Mouse (Mus musculus): ENCODE data around the gene Cacnb4.

Cacnb4 gene

GRCm38 (mm10) chr2:52568131-52568530 lies 108.5 kb downstream of the Cacnb4 start:
- no peak for DNase-seq (ENCODE audit: low read depth, low spot score)

- no peak for DNase-seq (ENCODE audit: low read depth, low spot score)
Measured at GRCm38 (mm10) chr2:52567421-52567820, 109.2 kb downstream of the Cacnb4 start.

GRCm38 (mm10) chr2:52563277-52563676 lies 113.4 kb downstream of the Cacnb4 start:
- DNase-seq (ENCODE audit: low read depth, low spot score), result no peak

- DNase-seq (ENCODE audit: low read depth, low spot score), result no peak
Measured at GRCm38 (mm10) chr2:52562356-52562755, 114.3 kb downstream of the Cacnb4 start.

- no peak for DNase-seq (ENCODE audit: low read depth, low spot score)
Measured at GRCm38 (mm10) chr2:52561137-52561536, 115.5 kb downstream of the Cacnb4 start.

GRCm38 (mm10) chr2:52560266-52560665 lies 116.4 kb downstream of the Cacnb4 start:
- no peak for DNase-seq (ENCODE audit: low read depth, low spot score)

- peak; percentile 11 for DNase-seq (ENCODE audit: low read depth, low spot score)
Measured at GRCm38 (mm10) chr2:52558411-52558810, 118.2 kb downstream of the Cacnb4 start.

- no peak for DNase-seq (ENCODE audit: low read depth, low spot score)
Measured at GRCm38 (mm10) chr2:52557503-52558275, 118.9 kb downstream of the Cacnb4 start.

- no peak for DNase-seq (ENCODE audit: low read depth, low spot score)
Measured at GRCm38 (mm10) chr2:52556961-52557326, 119.7 kb downstream of the Cacnb4 start.

GRCm38 (mm10) chr2:52556298-52556960 lies 120.2 kb downstream of the Cacnb4 start:
- no peak for DNase-seq (ENCODE audit: low read depth, low spot score)

- no peak for DNase-seq (ENCODE audit: low read depth, low spot score)
Measured at GRCm38 (mm10) chr2:52548401-52548800, 128.2 kb downstream of the Cacnb4 start.

GRCm38 (mm10) chr2:52547331-52547730 lies 129.3 kb downstream of the Cacnb4 start:
- no peak for DNase-seq (ENCODE audit: low read depth, low spot score)

- no peak for DNase-seq (ENCODE audit: low read depth, low spot score)
Measured at GRCm38 (mm10) chr2:52544527-52544926, 132.1 kb downstream of the Cacnb4 start.

GRCm38 (mm10) chr2:52541068-52541467 lies 135.6 kb downstream of the Cacnb4 start:
- no peak for DNase-seq (ENCODE audit: low read depth, low spot score)

GRCm38 (mm10) chr2:52539318-52539717 lies 137.3 kb downstream of the Cacnb4 start:
- no peak for DNase-seq (ENCODE audit: low read depth, low spot score)

GRCm38 (mm10) chr2:52537645-52538044 lies 139.0 kb downstream of the Cacnb4 start:
- no peak for DNase-seq (ENCODE audit: low read depth, low spot score)

GRCm38 (mm10) chr2:52537155-52537554 lies 139.5 kb downstream of the Cacnb4 start:
- DNase-seq (ENCODE audit: low read depth, low spot score), result no peak

GRCm38 (mm10) chr2:52536511-52536910 lies 140.1 kb downstream of the Cacnb4 start:
- DNase-seq (ENCODE audit: low read depth, low spot score), result no peak

- DNase-seq (ENCODE audit: low read depth, low spot score), result no peak
Measured at GRCm38 (mm10) chr2:52533696-52534095, 142.9 kb downstream of the Cacnb4 start.

- DNase-seq (ENCODE audit: low read depth, low spot score), result no peak
Measured at GRCm38 (mm10) chr2:52530521-52530920, 146.1 kb downstream of the Cacnb4 start.

- no peak for DNase-seq (ENCODE audit: low read depth, low spot score)
Measured at GRCm38 (mm10) chr2:52529245-52529644, 147.4 kb downstream of the Cacnb4 start.

GRCm38 (mm10) chr2:52525876-52526592 lies 150.6 kb downstream of the Cacnb4 start:
- no peak for DNase-seq (ENCODE audit: low read depth, low spot score)

All from retina, postnatal 7 days (tissue).